Mouse (Mus musculus): ENCODE data around the gene Vmn2r43.
"Not testable (repeated sequence)": the region's sequence is repeated elsewhere in the genome, so short reads cannot be mapped to it uniquely, and the experiment has no call there.

Vmn2r43 gene

DNA sequence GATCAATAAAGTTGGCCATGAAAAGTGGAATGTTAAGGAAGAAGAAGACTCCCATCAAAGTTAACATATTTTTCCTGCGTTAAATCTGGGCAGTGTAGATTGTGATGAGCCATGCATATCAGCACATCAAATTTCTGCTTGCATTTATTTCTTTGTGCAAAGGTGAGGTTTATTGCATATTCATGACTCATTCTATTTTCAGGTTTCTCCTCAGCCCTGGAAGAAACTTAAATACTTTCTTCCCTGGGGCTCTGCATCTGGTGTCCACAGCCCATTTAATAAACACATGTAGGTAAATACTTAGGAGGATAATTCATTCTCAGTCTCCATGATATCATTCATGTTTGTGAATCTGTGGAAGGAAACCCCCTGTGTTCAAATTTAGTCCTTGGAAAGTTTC is at the start of gene Vmn2r43:
Gene Vmn2r43 (minus strand): TSS at position 101 of the 400 bp plus-strand sequence.
- DNase-seq: not testable (repeated sequence)

GRCm38 (mm10) chr7:8200220-8200619 is 60.2 kb downstream of the Vmn2r43 start, which contains the start of gene Vmn2r42:
TSS of gene Vmn2r42 (minus strand) at chr7:8200320.
- not testable (repeated sequence) for DNase-seq

Data from cerebellum, postnatal 10 days (tissue).